Mouse (Mus musculus) heart, postnatal 0 days (tissue): ENCODE measurements around the gene Mcub. TPM values are rescaled to one million over a fixed set of nuclear protein-coding genes. Genes with fewer than 3 reads are reported as not detected.

Source experiments
- ATAC-seq: fragments of 200-750 bp; cut with Nextera tagmentation; 2 replicates; pipeline ENCODE4 v1.8.0; 2017; ENCODE audit warnings: low read depth, moderate number of reproducible peaks, moderate library complexity; ENCODE audit not compliant: insufficient read depth
- DNase-seq: peaks from one replicate; pipeline ENCODE4 v3.0.0-alpha.2; 2016; ENCODE audit warnings: low spot score
- H3K27ac ChIP-seq: fragments of 300-500 bp; sonication (generic); 2 replicates; pipeline ENCODE4 v1.5.1; 2014; ENCODE audit warnings: low read depth, mild to moderate bottlenecking
- H3K27me3 ChIP-seq: fragments of 300-500 bp; sonication (generic); 2 replicates; pipeline ENCODE4 v1.6.1; 2014; ENCODE audit warnings: low read length, mixed read lengths; ENCODE audit not compliant: control insufficient read depth, insufficient read depth
- H3K36me3 ChIP-seq: fragments of 300-500 bp; sonication (generic); replicated peaks from 2 replicates; pipeline ENCODE4 v1.6.1; 2014; ENCODE audit warnings: low read length, mixed read lengths; ENCODE audit not compliant: control insufficient read depth, insufficient read depth
- H3K4me1 ChIP-seq: fragments of 300-500 bp; sonication (generic); 2 replicates; pipeline ENCODE4 v1.6.1; 2014; ENCODE audit warnings: antibody characterized with exemption; ENCODE audit not compliant: control insufficient read depth, insufficient read depth
- H3K4me2 ChIP-seq: fragments of 300-500 bp; sonication (generic); 2 replicates; pipeline ENCODE4 v1.6.1; 2014; ENCODE audit warnings: low read depth, mild to moderate bottlenecking, low read length, moderate library complexity
- H3K4me3 ChIP-seq: fragments of 300-500 bp; sonication (generic); 2 replicates; pipeline ENCODE4 v1.5.1; 2014; ENCODE audit warnings: low read depth, low read length
- H3K9ac ChIP-seq: fragments of 300-500 bp; sonication (generic); replicated peaks from 2 replicates; pipeline ENCODE4 v1.6.1; 2014; ENCODE audit warnings: low read depth, low read length, mixed read lengths
- H3K9me3 ChIP-seq: fragments of 300-500 bp; sonication (generic); replicated peaks from 2 replicates; pipeline ENCODE4 v1.6.1; 2016; ENCODE audit warnings: low read length; ENCODE audit not compliant: control insufficient read depth
- CTCF ChIP-seq: IDR thresholded peaks from 2 replicates; pipeline ENCODE4 v1.5.1; 2016; ENCODE audit warnings: antibody characterized with exemption, control low read depth, low read depth
- EP300 ChIP-seq: IDR thresholded peaks from 2 replicates; pipeline ENCODE4 v1.6.1; 2016; ENCODE audit warnings: antibody characterized with exemption, low read depth
- WGBS: fragments of 180-500 bp; shearing (Covaris S2); extraction: QIAGEN DNeasy Blood & Tissue Kit; methylation state at CpG from one replicate; pipeline ENCODE4 v1.1.7; 2014; 5-methylcytosine and 5-hydroxymethylcytosine counted together
- polyA plus RNA-seq: library from polyadenylated mRNA; unstranded; fragments of >200 nt; fragmentation: Nextera tagmentation; extraction: Ambion mirVana; gene quantifications from 2 replicates; pipeline ENCODE4 v1.2.1, GENCODE M21; 2015
- total RNA-seq: library from RNA; depleted of rRNA; stranded (reverse); fragments of >200 nt; gene quantifications from 2 replicates; pipeline ENCODE4 v1.2.3, GENCODE M21; 2014; ENCODE audit warnings: low replicate concordance

Mcub gene
- total and polyA plus RNA-seq, 2 experiments from 2014 or later = 2.8 TPM; not detected in 1

- H3K4me3 ChIP-seq = no peak overlapping the region
- no peak for TF ChIP-seq EP300
- no peak for TF ChIP-seq CTCF
- H3K27me3 ChIP-seq = no peaks in the 10 kb centered on the region
- peaks cover 11% of the 10 kb centered on the region for H3K4me1 ChIP-seq
- H3K27ac ChIP-seq = no peak overlapping the region
- DNase-seq (no peak), ATAC-seq (no peak)
- H3K36me3 ChIP-seq = peaks cover 33% of the 10 kb centered on the region
- H3K9me3 ChIP-seq = no peaks in the 10 kb centered on the region
- no peak overlapping the region for H3K4me2 ChIP-seq
- 80% methylated on average over 7 of the region's 7 CpGs for WGBS
- no peak overlapping the region for H3K9ac ChIP-seq
These were observed 65.4 kb downstream of the Mcub start for GRCm38 (mm10) chr3:129904381-129905132.

GRCm38 (mm10) chr3:129903866-129904265 is 66.1 kb downstream of the Mcub start:
- WGBS = 80% methylated on average over 8 of the region's 8 CpGs
- ATAC-seq (no peak), DNase-seq (no peak)
- Histone ChIP-seq H3K27ac (no peak overlapping the region), H3K4me2 (no peak overlapping the region), H3K4me3 (no peak overlapping the region), H3K27me3 (no peaks in the 10 kb centered on the region), H3K36me3 (peaks cover 26% of the 10 kb centered on the region), H3K9ac (no peak overlapping the region), H3K9me3 (no peaks in the 10 kb centered on the region), H3K4me1 (peaks cover 11% of the 10 kb centered on the region)
- TF ChIP-seq CTCF (no peak), EP300 (no peak)

GRCm38 (mm10) chr3:129903369-129903768 is 66.6 kb downstream of the Mcub start:
- peaks cover 11% of the 10 kb centered on the region for H3K4me1 ChIP-seq
- H3K4me2 ChIP-seq = no peak overlapping the region
- no peak overlapping the region for H3K27ac ChIP-seq
- no peak overlapping the region for H3K4me3 ChIP-seq
- no peak for TF ChIP-seq EP300
- TF ChIP-seq CTCF = no peak
- ATAC-seq (no peak), DNase-seq (no peak)
- no peaks in the 10 kb centered on the region for H3K9me3 ChIP-seq
- peaks cover 21% of the 10 kb centered on the region for H3K36me3 ChIP-seq
- 83% methylated on average over 3 of the region's 3 CpGs for WGBS
- no peaks in the 10 kb centered on the region for H3K27me3 ChIP-seq
- H3K9ac ChIP-seq = no peak overlapping the region

GRCm38 (mm10) chr3:129901271-129901809 is 68.7 kb downstream of the Mcub start, which contains the start of gene Casp6:
Casp6 (plus strand) TSS chr3:129901425.
- under 1% methylated on average over 34 of the region's 34 CpGs for WGBS
- ATAC-seq = peak; percentile 94

GRCm38 (mm10) chr3:129898886-129899285 is 71.1 kb downstream of the Mcub start:
- Histone ChIP-seq H3K4me1 (peaks cover 11% of the 10 kb centered on the region), H3K36me3 (peaks cover 7% of the 10 kb centered on the region; the same call in 1 of the 2 replicates), H3K27me3 (no peaks in the 10 kb centered on the region), H3K9me3 (no peaks in the 10 kb centered on the region), H3K9ac (no peak overlapping the region), H3K4me3 (no peak overlapping the region), H3K27ac (no peak overlapping the region), H3K4me2 (no peak overlapping the region)
- WGBS = 54% methylated on average over 4 of the region's 4 CpGs
- DNase-seq (no peak), ATAC-seq (no peak)
- no peak for TF ChIP-seq EP300
- TF ChIP-seq CTCF = no peak

More at GRCm38 (mm10) chr3:129901271-129901809, 68.7 kb downstream of the Mcub start, which contains the start of gene Casp6:
- Histone ChIP-seq H3K27ac (peak within 1 kb of the TSS; percentile 62), H3K9ac (peak within 1 kb of the TSS; percentile 55), H3K9me3 (no peaks in the 10 kb centered on the region), H3K4me2 (peak within 1 kb of the TSS; percentile 72), H3K27me3 (no peaks in the 10 kb centered on the region), H3K36me3 (peaks cover 10% of the 10 kb centered on the region), H3K4me3 (peak within 1 kb of the TSS; percentile 65), H3K4me1 (peaks cover 11% of the 10 kb centered on the region)
- peak; percentile 86 for DNase-seq
- no peak for TF ChIP-seq EP300
- no peak for TF ChIP-seq CTCF
